8 mouse cellular contexts compared by ENCODE assay signal in genomic region chr11:32642249-32642876, GRCm38 (mm10). TPM values are rescaled to one million over a fixed set of nuclear protein-coding genes. Genes with fewer than 3 reads are reported as not detected.
DNase-seq lines count a peak whose midpoint lies in the region; ATAC-seq and TF ChIP-seq lines count a peak whose summit lies in the region.

Gene Fbxw11 (plus strand): TSS chr11:32642724.

- in situ Hi-C loops in Patski (cut with MboI; ENCODE audit: low pct_unique_long_range_greater_than_20kb): no loop called here

- TF ChIP-seq CTCF in Patski (IDR thresholded peaks at IDR 0.05): no peak

- WGBS in hindbrain, embryonic 13.5 days: under 1% methylated on average over 49 of the region's 64 CpGs

- H3K36me3 ChIP-seq in hindbrain, embryonic 13.5 days: no peaks in the 10 kb centered on the region

- no peaks in the 10 kb centered on the region for H3K27me3 ChIP-seq in Patski
- no peaks in the 10 kb centered on the region for H3K27me3 ChIP-seq in hindbrain, embryonic 13.5 days

- peak; percentile 73 for DNase-seq in Patski (ENCODE audit: low read depth, low spot score)
- DNase-seq in cerebellum, postnatal 14 days: peak; percentile 96 to 97
- DNase-seq in frontal cortex, postnatal 14 days (ENCODE audit: low spot score in 2 of 2): peak; percentile 93 to 94
- peak; percentile 87 to 89 for DNase-seq in layer of hippocampus, postnatal 25 days (ENCODE audit: extremely low spot score in 1 of 2, low spot score in 1 of 2)
- peak; percentile 97 for DNase-seq in lung, postnatal 25 days (ENCODE audit: low spot score)
- DNase-seq in retina, embryonic 14.5 days (ENCODE audit: low spot score): peak; percentile 98
- peak; percentile 96 for DNase-seq in thymus, postnatal 4 days

- peak within 1 kb of the TSS; percentile 98 for H3K9ac ChIP-seq in hindbrain, embryonic 13.5 days

- H3K4me1 ChIP-seq in hindbrain, embryonic 13.5 days (replicated peaks): peaks cover 25% of the 10 kb centered on the region

- H3K9me3 ChIP-seq in hindbrain, embryonic 13.5 days: no peaks in the 10 kb centered on the region

- H3K27ac ChIP-seq in hindbrain, embryonic 13.5 days: peak within 1 kb of the TSS; percentile 99

- CTCF ChIA-PET in Patski (lab: Charles Lee): interaction anchor here (0.5 to 2.4 kb wide), 7 partner anchors 19 to 66 kb away, joined by 3 to 5 read pairs (median 3); no protein-coding TSS in a partner anchor

- ATAC-seq in Patski: peak; percentile 93
- peak; percentile 96 for ATAC-seq in hindbrain, embryonic 13.5 days (ENCODE audit: low FRiP score)

- POLR2A ChIA-PET in Patski (lab: Charles Lee): interaction anchor here (0.7 kb wide), 1 partner anchor 39 kb away, joined by 3 read pairs; no protein-coding TSS in a partner anchor

- H3K4me2 ChIP-seq in hindbrain, embryonic 13.5 days: peak within 1 kb of the TSS; percentile 88

- peak within 1 kb of the TSS; percentile 97 for H3K4me3 ChIP-seq in hindbrain, embryonic 13.5 days

RNA-seq across cellular contexts. Expression of gene Fbxw11, which starts in this region (rescaled TPM):
- 92.4 TPM for polyA plus RNA-seq in Patski (2021)
- 116 and 118 TPM in 2 replicates for polyA plus RNA-seq in hindbrain, embryonic 13.5 days (2015; fragmentation: Nextera tagmentation; extraction: Ambion mirVana)
- 100 to 1,000 TPM; 139 to 150 TPM for total RNA-seq in layer of hippocampus, postnatal 25 days (2021)

Comparison
In these comparisons a context has a peak if more than half of its experiments do, and no peak if none do; other contexts are left out.
1. Peak in every context shown above with its lines: DNase-seq, ATAC-seq, H3K4me3 ChIP-seq and H3K27ac ChIP-seq.